Mouse (Mus musculus) thymus, adult 18-20 months (tissue): ENCODE measurements around the gene Rad23a.

Source experiments
- DNase-seq, 2 experiments: peaks; one replicate each; pipeline ENCODE4 v3.0.0; 2022; ENCODE audit warnings: mixed read lengths in 2 of 2

Gene Rad23a

DNA sequence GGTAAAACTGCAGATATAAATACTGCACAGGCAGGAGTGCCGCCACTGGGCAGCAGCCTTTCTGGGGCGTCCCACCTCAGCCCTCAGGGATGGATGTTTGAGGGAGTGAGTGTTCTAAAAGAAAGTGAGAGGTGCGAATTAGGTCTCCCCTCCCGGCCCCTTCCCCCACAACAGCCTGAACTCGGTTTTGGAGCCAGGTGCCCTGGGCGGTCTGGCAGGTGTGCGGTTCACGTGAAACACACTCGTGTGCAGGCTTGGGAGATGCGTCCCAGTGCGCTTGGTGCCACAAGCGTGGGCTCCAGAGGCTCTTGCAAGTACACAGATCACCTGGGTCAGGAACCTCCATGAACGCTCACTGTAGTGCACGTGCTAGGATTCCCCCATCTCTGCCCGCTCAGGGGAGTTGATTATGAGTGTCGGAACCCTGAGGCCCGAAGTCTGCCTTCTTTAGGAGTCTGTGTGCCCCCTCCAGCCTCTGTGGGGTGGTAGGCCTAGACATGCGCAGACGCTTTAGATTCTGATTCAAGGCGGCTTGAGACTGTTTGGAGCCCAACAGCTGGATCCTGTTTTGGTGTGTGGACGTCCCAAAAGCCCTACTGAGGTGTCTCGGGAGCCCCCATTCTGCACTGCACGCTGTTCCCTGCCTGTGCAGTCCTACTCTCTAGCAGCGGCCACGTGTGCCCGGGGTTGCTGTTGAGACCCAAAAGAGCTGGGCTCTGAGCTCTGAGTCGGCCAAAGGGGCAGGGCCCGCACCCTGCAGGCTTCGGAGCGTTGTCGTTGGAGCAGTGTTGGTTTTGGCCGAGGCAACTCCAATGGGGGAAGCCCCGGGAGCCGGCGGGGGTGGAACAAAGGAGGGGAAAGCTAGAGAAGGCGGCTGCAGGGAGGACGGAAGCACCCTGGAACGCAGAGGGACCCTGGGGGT, 54.4 kb downstream of the Rad23a start:
- DNase-seq: no peak

DNA sequence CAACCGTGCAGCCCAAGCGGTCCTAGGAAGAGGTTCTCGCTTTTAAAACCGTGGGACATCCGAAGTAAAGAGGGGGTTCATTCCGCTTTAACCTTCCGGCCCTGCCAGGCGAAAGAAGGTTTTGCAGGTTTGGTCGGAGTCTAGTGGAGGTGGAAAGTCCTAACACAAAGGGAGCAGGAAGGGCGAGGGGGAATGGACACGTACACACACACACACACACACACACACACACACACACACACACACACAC, 55.0 kb downstream of the Rad23a start:
- no peak for DNase-seq

DNA sequence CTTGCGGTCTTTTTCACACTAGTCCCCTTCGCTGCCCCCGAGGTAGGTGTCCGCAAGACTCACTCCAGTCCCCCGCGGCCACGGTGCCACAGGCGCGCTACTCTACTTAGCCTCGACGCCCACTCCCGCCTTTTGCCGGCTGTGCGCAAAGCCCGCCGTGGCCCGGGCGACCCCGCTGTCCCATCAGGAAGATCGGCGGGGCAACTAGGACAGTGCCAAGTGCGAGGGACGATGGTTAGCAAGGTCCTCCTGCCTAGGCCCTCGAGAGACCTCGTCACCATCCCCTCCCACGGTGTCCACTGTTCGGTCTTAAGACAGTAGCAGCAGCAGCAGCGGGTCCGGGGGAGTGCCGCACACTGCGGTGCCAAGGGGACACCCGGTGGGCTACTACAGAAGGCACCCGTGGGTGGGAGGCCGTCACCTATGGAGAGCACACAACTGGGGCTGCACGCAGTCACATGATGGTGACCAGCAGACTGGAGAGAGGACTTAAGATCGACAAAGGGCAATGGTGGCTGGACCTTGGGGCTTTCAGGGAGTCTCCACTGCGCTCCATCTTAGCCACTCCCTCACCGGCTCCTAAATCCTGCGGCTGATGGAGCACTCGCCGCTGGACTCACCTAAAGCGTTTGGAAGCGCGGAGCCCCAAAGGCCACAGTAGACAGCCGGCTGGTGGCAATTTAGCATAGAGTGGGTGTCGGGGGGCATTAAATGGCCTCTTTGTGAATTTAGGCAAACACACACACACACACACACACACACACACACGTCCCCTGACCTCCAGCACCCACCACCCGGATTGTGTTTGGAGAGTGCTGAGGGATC, 55.6 kb downstream of the Rad23a start:
- DNase-seq: no peak
